Mouse (Mus musculus): ENCODE measurements around the gene Furin. TPM values are rescaled to one million over a fixed set of nuclear protein-coding genes. Genes with fewer than 3 reads are reported as not detected.

Gene Furin
- polyA plus RNA-seq, 1 experiment from 2014 or later, result 3.0 TPM

DNA sequence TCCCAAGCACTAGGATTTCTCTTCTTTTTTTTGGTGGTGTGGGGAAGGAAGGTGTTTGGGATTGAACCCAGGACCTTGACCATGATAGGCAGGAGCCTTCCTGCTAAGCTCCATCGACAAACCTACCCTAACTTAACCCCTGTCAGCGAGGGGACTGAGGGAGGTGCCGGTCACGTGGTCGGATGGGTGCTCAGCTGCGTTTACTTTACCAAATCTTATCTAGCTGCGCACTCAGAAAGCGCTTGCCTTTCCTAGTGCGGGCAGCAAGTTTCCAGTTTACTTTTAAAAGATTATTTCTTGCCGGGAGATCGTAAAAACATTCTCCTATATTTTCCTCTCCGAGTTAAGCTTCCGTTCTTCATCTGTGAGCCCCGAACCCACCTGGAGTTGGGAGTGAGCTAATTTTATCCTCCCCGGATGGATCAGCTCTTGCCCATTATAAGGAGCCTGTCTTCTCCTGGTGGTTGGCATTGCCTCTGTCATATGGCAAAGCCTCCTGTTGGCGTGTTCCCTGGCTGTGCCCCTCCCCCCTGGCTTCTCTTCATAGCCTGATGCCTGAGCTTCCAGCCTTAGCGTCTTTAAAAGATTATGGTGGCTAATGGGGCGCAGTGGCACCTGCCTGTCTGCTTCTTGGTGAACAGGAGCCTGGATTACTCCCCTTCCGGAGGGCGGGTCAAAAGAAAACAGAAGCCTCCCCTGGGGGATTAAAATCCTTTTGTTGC, 17.7 kb upstream of the Furin start:
- no peaks in the 10 kb centered on the region for H3K36me3 ChIP-seq (ENCODE audit: poor library complexity, severe bottlenecking)
- ATAC-seq, result 0 out of 2 replicates have a peak, but pooled peaks have one; percentile 43
- no peaks in the 10 kb centered on the region for H3K9me3 ChIP-seq (replicated peaks)
- H3K4me1 ChIP-seq, result no peaks in the 10 kb centered on the region
- H3K27me3 ChIP-seq, result no peaks in the 10 kb centered on the region
- H3K9ac ChIP-seq, result no peak overlapping the region
- H3K4me2 ChIP-seq, result peak overlapping the region; percentile 15; the same call in 1 of the 2 replicates
- H3K27ac ChIP-seq, result no peak overlapping the region
- 25% methylated on average over 20 of the region's 20 CpGs for WGBS
- H3K4me3 ChIP-seq, result no peak overlapping the region

DNA sequence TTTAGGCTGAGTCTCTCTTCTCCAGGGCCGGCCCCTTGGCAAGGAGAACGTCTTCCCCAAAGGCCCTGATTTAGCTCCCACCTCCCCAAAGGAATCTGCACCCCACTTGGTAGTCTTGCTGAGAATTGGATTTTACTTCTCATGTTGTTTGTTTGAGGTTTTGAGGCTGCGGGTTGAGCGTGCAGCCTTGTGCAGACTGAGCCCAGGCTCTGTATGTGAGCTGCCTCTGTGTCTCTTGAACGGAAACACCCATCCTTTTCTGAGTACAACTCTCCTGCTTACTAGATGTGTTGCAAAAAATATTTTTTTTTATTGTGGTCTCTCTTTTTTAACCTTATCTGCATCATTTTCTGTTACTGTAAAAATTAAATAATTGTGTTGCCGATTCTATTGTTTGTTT, 16.3 kb upstream of the Furin start:
- H3K9ac ChIP-seq, result no peak overlapping the region
- no peaks in the 10 kb centered on the region for H3K4me1 ChIP-seq
- no peaks in the 10 kb centered on the region for H3K27me3 ChIP-seq
- H3K9me3 ChIP-seq (replicated peaks), result no peaks in the 10 kb centered on the region
- no peak overlapping the region for H3K4me3 ChIP-seq
- no peak overlapping the region for H3K27ac ChIP-seq
- ATAC-seq, result no peak
- no peaks in the 10 kb centered on the region for H3K36me3 ChIP-seq (ENCODE audit: poor library complexity, severe bottlenecking)
- no peak overlapping the region for H3K4me2 ChIP-seq
- WGBS, result 90% methylated on average over 6 of the region's 6 CpGs

DNA sequence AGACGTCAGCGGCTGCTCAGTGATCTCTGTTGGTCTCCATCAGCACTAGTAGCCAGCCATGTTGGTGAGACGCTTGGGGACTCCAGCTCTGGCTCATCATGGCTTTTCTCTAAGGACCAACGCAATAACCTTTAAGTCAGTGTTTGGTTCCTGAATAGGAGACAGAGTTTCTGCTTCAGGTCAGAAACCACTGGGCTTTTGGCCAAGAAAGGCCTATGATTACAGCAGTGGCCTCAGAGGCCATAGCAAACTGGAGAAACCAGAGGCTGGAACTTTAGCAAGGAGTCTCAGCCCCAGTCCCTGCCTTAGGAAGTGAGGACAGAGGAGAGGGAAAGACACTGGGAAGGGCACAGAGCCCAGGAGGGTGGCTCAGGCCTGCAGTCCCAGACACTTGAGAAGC, 15.3 kb upstream of the Furin start:
- 85% methylated on average over 4 of the region's 4 CpGs for WGBS
- Histone ChIP-seq H3K9ac (no peak overlapping the region), H3K36me3 (ENCODE audit: poor library complexity, severe bottlenecking) (no peaks in the 10 kb centered on the region), H3K27me3 (no peaks in the 10 kb centered on the region), H3K27ac (no peak overlapping the region), H3K4me2 (no peak overlapping the region), H3K4me1 (no peaks in the 10 kb centered on the region), H3K4me3 (no peak overlapping the region), H3K9me3 (replicated peaks) (no peaks in the 10 kb centered on the region)
- no peak for ATAC-seq

GRCm38 (mm10) chr7:80419278-80419677, 14.0 kb upstream of the Furin start:
- Histone ChIP-seq H3K9me3 (replicated peaks) (no peaks in the 10 kb centered on the region), H3K4me2 (no peak overlapping the region), H3K27me3 (no peaks in the 10 kb centered on the region), H3K4me1 (no peaks in the 10 kb centered on the region), H3K4me3 (no peak overlapping the region), H3K9ac (no peak overlapping the region), H3K27ac (no peak overlapping the region), H3K36me3 (ENCODE audit: poor library complexity, severe bottlenecking) (no peaks in the 10 kb centered on the region)
- WGBS, result 71% methylated on average over 3 of the region's 3 CpGs
- no peak for ATAC-seq

DNA sequence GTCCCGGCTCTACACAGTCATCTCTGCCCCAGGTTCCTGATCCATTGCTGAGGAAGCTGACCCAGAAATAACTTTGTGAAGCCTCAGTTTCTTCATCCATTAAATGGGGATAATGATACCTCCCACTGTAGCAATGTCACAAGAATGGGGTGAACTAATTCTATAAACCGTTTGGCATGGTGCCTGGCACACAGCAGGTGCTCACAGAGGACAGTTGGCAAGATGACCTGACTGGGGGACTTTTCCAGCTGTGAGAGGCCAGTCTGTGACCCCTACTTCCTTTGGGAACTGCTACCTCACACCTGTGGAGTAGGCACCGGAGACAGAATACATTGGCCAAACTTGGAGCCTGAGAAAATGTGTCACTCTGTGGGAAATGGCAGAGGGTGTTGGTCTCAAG, 12.8 kb upstream of the Furin start:
- Histone ChIP-seq H3K4me2 (no peak overlapping the region), H3K4me1 (no peaks in the 10 kb centered on the region), H3K36me3 (ENCODE audit: poor library complexity, severe bottlenecking) (no peaks in the 10 kb centered on the region), H3K27ac (no peak overlapping the region), H3K9ac (no peak overlapping the region), H3K27me3 (no peaks in the 10 kb centered on the region), H3K9me3 (replicated peaks) (no peaks in the 10 kb centered on the region), H3K4me3 (no peak overlapping the region)
- 78% methylated on average over 3 of the region's 3 CpGs for WGBS
- no peak for ATAC-seq

- Histone ChIP-seq H3K4me3 (no peak overlapping the region), H3K9me3 (replicated peaks) (no peaks in the 10 kb centered on the region), H3K4me2 (no peak overlapping the region), H3K9ac (no peak overlapping the region), H3K4me1 (no peaks in the 10 kb centered on the region), H3K27ac (no peak overlapping the region), H3K36me3 (ENCODE audit: poor library complexity, severe bottlenecking) (no peaks in the 10 kb centered on the region), H3K27me3 (no peaks in the 10 kb centered on the region)
- no peak for ATAC-seq
These were observed 12.4 kb upstream of the Furin start for GRCm38 (mm10) chr7:80417601-80418000.

DNA sequence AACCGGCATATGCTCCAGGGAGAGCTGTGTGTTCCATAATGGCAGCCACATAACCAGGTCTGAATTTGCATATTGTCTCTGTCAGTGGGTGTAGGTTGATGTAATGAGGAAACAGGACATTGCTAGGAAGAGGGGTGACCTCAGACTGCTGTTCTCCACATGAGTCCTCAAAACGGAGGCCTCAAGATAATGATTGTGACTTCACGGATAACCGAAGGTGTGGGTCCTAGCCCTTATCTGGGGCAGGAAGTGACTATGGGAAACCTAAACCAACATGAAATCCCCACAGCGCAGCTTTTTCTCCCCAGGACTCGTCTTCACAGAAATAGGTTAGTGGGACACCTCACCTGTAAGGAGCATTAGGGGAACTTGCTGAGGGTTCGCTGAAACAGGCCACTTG, 11.7 kb upstream of the Furin start:
- Histone ChIP-seq H3K4me2 (no peak overlapping the region), H3K27ac (no peak overlapping the region), H3K9me3 (replicated peaks) (no peaks in the 10 kb centered on the region), H3K4me1 (no peaks in the 10 kb centered on the region), H3K36me3 (ENCODE audit: poor library complexity, severe bottlenecking) (no peaks in the 10 kb centered on the region), H3K9ac (no peak overlapping the region), H3K4me3 (no peak overlapping the region), H3K27me3 (no peaks in the 10 kb centered on the region)
- ATAC-seq, result no peak
- 93% methylated on average over 7 of the region's 7 CpGs for WGBS

DNA sequence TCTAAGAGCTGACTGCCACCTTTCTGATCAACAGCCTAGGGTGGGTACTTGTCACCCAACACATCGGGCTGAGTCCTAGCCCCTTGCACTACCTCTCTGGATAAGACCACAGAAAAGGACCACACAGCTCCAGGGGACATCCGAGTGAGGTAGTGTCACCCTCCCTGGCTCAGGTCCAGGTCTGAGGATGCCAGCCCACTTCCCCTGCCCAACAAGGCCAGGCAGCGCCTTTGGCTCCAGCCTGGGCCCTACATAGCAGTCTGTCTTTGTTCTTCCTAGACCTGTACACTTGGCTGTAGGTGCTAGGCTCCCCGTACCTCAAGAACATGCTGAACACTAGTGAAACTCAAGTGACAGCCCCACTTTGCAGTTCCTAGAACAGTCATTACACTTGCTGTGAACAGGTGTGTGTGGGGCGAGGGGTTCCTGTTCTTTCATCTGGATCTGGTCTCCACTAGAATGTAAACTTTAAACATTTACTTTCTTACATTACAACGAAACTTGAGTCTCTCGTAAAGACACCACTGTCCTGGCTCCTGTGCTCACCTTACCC, 9.1 kb upstream of the Furin start:
- H3K9ac ChIP-seq, result no peak overlapping the region
- no peak overlapping the region for H3K4me3 ChIP-seq
- H3K9me3 ChIP-seq (replicated peaks), result no peaks in the 10 kb centered on the region
- ATAC-seq, result no peak
- H3K4me2 ChIP-seq, result no peak overlapping the region
- no peaks in the 10 kb centered on the region for H3K36me3 ChIP-seq (ENCODE audit: poor library complexity, severe bottlenecking)
- 87% methylated on average over 7 of the region's 7 CpGs for WGBS
- no peaks in the 10 kb centered on the region for H3K27me3 ChIP-seq
- no peaks in the 10 kb centered on the region for H3K4me1 ChIP-seq
- H3K27ac ChIP-seq, result no peak overlapping the region

GRCm38 (mm10) chr7:80413512-80414302, 8.5 kb upstream of the Furin start:
- no peak overlapping the region for H3K4me3 ChIP-seq
- ATAC-seq, result no peak
- 75% methylated on average over 9 of the region's 9 CpGs for WGBS
- no peak overlapping the region for H3K9ac ChIP-seq
- no peak overlapping the region for H3K4me2 ChIP-seq
- H3K36me3 ChIP-seq (ENCODE audit: poor library complexity, severe bottlenecking), result no peaks in the 10 kb centered on the region
- H3K27ac ChIP-seq, result no peak overlapping the region
- no peaks in the 10 kb centered on the region for H3K9me3 ChIP-seq (replicated peaks)
- no peaks in the 10 kb centered on the region for H3K27me3 ChIP-seq
- no peaks in the 10 kb centered on the region for H3K4me1 ChIP-seq

GRCm38 (mm10) chr7:80412781-80413180, 7.5 kb upstream of the Furin start:
- 66% methylated on average over 5 of the region's 5 CpGs for WGBS
- H3K27me3 ChIP-seq, result 0 out of 2 replicates have a peak, but pooled peaks cover 2% of the 10 kb centered on the region
- no peak overlapping the region for H3K4me2 ChIP-seq
- H3K27ac ChIP-seq, result no peak overlapping the region
- ATAC-seq, result no peak
- H3K9me3 ChIP-seq (replicated peaks), result no peaks in the 10 kb centered on the region
- H3K9ac ChIP-seq, result no peak overlapping the region
- H3K36me3 ChIP-seq (ENCODE audit: poor library complexity, severe bottlenecking), result no peaks in the 10 kb centered on the region
- no peaks in the 10 kb centered on the region for H3K4me1 ChIP-seq
- H3K4me3 ChIP-seq, result no peak overlapping the region

DNA sequence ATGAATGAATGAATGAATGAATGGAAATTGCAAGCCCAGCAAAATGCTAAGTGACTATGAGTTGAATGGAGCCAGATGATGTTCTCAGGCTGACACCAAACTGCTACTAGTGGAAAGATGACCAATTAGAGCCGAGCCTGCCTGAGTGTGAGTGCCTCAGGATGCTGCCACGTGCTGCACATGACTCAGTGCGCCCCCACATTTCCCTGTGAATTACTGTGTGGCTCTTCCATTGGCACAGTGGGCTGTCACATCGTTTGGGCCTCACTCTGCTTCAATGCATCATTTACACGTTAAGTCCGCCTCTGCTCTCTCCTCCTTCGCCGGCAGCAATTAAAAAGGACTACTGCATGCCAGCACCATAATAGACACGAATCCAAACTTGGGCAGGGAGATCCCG, 7.0 kb upstream of the Furin start:
- no peak overlapping the region for H3K4me3 ChIP-seq
- ATAC-seq, result no peak
- no peaks in the 10 kb centered on the region for H3K4me1 ChIP-seq
- 42% methylated on average over 10 of the region's 10 CpGs for WGBS
- H3K27ac ChIP-seq, result no peak overlapping the region
- 0 out of 2 replicates have a peak, but pooled peaks cover 5% of the 10 kb centered on the region for H3K27me3 ChIP-seq
- H3K36me3 ChIP-seq (ENCODE audit: poor library complexity, severe bottlenecking), result no peaks in the 10 kb centered on the region
- H3K9me3 ChIP-seq (replicated peaks), result no peaks in the 10 kb centered on the region
- no peak overlapping the region for H3K9ac ChIP-seq
- H3K4me2 ChIP-seq, result no peak overlapping the region

DNA sequence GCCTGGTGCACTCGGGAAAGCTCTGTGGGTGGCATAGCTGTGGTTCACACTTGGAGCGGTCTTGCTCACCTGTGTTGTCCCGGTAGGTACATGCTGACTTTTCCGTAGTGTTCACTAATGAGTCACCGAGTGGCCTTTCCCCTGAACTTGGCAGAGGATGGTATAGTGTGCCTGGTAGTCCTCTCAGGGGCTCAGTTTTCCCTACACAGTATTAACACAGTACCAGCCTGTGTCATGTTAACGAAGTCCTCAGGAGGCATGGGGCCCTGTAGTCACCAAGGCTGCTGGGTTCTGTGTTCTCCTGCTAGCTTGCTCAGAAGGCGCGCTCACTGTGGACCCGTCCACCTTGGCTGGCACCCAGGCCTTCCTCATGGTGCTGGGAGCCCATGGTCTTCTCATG, 5.1 kb upstream of the Furin start:
- Histone ChIP-seq H3K36me3 (ENCODE audit: poor library complexity, severe bottlenecking) (no peaks in the 10 kb centered on the region), H3K9ac (no peak overlapping the region), H3K4me3 (no peak overlapping the region), H3K27ac (no peak overlapping the region; the same call in 1 of the 2 replicates), H3K4me1 (no peaks in the 10 kb centered on the region), H3K27me3 (peaks cover 12% of the 10 kb centered on the region), H3K9me3 (replicated peaks) (no peaks in the 10 kb centered on the region), H3K4me2 (no peak overlapping the region)
- WGBS, result 74% methylated on average over 9 of the region's 9 CpGs
- ATAC-seq, result no peak

Data from forebrain, embryonic 13.5 days (tissue).